Mouse (Mus musculus) limb, embryonic 13.5 days (tissue): ENCODE results near the gene Idh2. TPM values are rescaled to one million over a fixed set of nuclear protein-coding genes. Genes with fewer than 3 reads are reported as not detected.
A peak's percentile ranks its signal among the peaks of the same experiment; 100 is the strongest.

Source experiments
- ATAC-seq: fragments of 200-750 bp; cut with Nextera tagmentation; 2 replicates; pipeline ENCODE4 v1.8.0; 2017; ENCODE audit warnings: low read depth, moderate number of reproducible peaks, moderate TSS enrichment; ENCODE audit not compliant: low FRiP score
- H3K27ac ChIP-seq: fragments of 300-500 bp; sonication (generic); 2 replicates; pipeline ENCODE4 v1.5.1; 2015; ENCODE audit warnings: inconsistent platforms, mild to moderate bottlenecking, moderate library complexity
- H3K27me3 ChIP-seq: fragments of 300-500 bp; sonication (generic); 2 replicates; pipeline ENCODE4 v1.6.1; 2015; ENCODE audit warnings: mild to moderate bottlenecking, inconsistent platforms
- H3K36me3 ChIP-seq: fragments of 300-500 bp; sonication (generic); 2 replicates; pipeline ENCODE4 v1.6.1; 2015; ENCODE audit warnings: inconsistent platforms, mild to moderate bottlenecking, moderate library complexity
- H3K4me1 ChIP-seq: fragments of 300-500 bp; sonication (generic); 2 replicates; pipeline ENCODE4 v1.6.1; 2015; ENCODE audit warnings: inconsistent platforms
- H3K4me2 ChIP-seq: fragments of 300-500 bp; sonication (generic); replicated peaks from 2 replicates; pipeline ENCODE4 v1.6.1; 2015; ENCODE audit warnings: inconsistent platforms, mild to moderate bottlenecking, moderate library complexity
- H3K4me3 ChIP-seq: fragments of 300-500 bp; sonication (generic); 2 replicates; pipeline ENCODE4 v1.5.1; 2015; ENCODE audit warnings: moderate library complexity, mild to moderate bottlenecking, inconsistent platforms
- H3K9ac ChIP-seq: fragments of 300-500 bp; sonication (generic); 2 replicates; pipeline ENCODE4 v1.6.1; 2015; ENCODE audit warnings: mild to moderate bottlenecking, inconsistent platforms
- H3K9me3 ChIP-seq: fragments of 300-500 bp; sonication (generic); 2 replicates; pipeline ENCODE4 v1.6.1; 2016; ENCODE audit warnings: inconsistent platforms
- WGBS: fragments of 180-500 bp; shearing (Covaris S2); methylation state at CpG from one replicate; pipeline ENCODE4 v1.1.7; 2015; 5-methylcytosine and 5-hydroxymethylcytosine counted together
- polyA plus RNA-seq: library from polyadenylated mRNA; unstranded; fragments of >200 nt; fragmentation: Nextera tagmentation; extraction: Ambion mirVana; gene quantifications from 2 replicates; pipeline ENCODE4 v1.2.1, GENCODE M21; 2015

The Idh2 gene
- 619 and 631 TPM in 2 replicates for polyA plus RNA-seq

DNA sequence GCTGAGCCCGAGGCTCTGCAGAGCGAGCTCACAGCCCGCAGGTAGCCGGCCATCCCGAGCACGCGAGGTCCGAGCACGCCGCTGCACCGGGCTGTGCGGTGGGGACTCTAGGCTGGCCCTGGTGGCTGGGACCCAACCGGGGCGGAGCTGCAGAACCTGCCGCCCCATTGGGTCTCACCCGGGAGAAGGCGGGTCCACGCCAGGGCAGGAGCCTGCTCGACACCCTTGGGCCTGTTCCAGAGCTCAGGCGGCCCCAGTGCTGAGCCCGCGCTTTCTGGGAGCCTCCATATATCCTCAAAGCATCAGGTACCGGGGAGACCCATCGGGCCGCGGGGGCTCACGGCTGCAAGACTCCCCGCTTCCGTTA, at the start of gene Idh2:
Idh2 (minus strand) TSS at position 169 of the 367 bp plus-strand sequence.
- H3K9me3 ChIP-seq = no peaks in the 10 kb centered on the region
- peak within 1 kb of the TSS; percentile 97 for H3K27ac ChIP-seq
- peak within 1 kb of the TSS; percentile 91 for H3K4me2 ChIP-seq
- peak within 1 kb of the TSS; percentile 98 for H3K9ac ChIP-seq
- WGBS = 0% methylated on average over 29 of the region's 29 CpGs
- peaks cover 44% of the 10 kb centered on the region for H3K4me1 ChIP-seq
- peak within 1 kb of the TSS; percentile 97 for H3K4me3 ChIP-seq
- H3K27me3 ChIP-seq = no peaks in the 10 kb centered on the region
- ATAC-seq = peak; percentile 96
- peaks cover 22% of the 10 kb centered on the region for H3K36me3 ChIP-seq

DNA sequence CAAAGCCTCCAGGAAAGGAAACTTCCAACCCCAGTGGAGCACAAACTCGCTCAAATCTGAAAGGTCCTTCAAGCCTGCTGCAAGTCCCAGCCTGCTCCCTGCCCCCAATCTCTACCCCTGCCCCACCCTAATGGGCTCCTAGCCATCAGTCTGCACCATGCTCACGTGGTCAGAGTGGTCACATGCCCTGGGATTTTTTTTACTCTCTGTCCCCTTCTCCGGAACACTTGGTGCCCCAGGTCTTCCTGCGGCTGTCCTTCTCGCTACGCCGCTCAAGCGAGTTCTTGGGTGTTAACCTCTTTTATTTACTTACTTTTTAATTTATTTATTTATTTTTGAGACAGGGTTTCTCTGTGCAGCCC, 45.7 kb upstream of the Idh2 start:
- Histone ChIP-seq H3K9ac (no peak overlapping the region), H3K4me2 (no peak overlapping the region), H3K4me1 (peaks cover 12% of the 10 kb centered on the region), H3K27ac (peak overlapping the region; percentile 48; the same call in 1 of the 2 replicates), H3K9me3 (no peaks in the 10 kb centered on the region), H3K36me3 (no peaks in the 10 kb centered on the region), H3K27me3 (no peaks in the 10 kb centered on the region), H3K4me3 (no peak overlapping the region)
- 71% methylated on average over 8 of the region's 8 CpGs for WGBS
- peak; percentile 39; the same call in 1 of the 2 replicates for ATAC-seq

DNA sequence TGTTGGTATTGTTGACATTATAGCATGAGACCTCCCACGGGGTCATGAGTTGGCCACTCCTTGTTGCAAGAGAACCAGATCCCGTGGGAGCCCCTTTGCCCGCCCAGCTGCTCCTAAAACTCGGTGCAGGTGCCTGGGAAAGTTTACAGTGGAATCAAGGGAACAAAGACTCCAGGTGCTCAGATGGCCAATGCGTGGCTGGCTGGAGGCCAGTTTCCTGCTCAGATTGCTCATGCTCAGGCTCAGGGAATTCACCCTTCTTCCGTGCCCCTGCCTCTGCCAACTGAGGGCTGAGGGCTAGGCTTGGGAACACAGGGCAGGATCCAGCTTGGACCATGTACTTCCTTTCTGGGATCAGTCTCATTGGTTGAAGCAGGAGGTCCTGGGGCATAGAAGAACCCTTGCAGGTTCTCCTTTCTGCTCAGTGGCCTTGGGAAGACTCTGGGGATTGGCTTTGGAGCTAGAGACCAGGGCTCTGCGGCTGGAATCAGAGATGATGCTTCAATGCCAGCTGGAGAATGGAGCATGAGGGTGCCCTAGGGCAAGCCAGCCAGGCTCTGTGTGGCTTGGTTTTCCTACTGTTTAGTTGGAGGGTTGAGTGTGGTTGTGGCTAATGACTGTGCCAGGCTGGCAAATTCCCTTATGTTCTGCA, 45.2 kb upstream of the Idh2 start:
- no peaks in the 10 kb centered on the region for H3K36me3 ChIP-seq
- H3K4me2 ChIP-seq = no peak overlapping the region
- H3K9ac ChIP-seq = no peak overlapping the region
- no peak overlapping the region for H3K4me3 ChIP-seq
- H3K27me3 ChIP-seq = no peaks in the 10 kb centered on the region
- no peaks in the 10 kb centered on the region for H3K9me3 ChIP-seq
- 50% methylated on average over 7 of the region's 7 CpGs for WGBS
- peaks cover 12% of the 10 kb centered on the region for H3K4me1 ChIP-seq
- peak; percentile 25 for ATAC-seq
- H3K27ac ChIP-seq = peak overlapping the region; percentile 48; the same call in 1 of the 2 replicates

DNA sequence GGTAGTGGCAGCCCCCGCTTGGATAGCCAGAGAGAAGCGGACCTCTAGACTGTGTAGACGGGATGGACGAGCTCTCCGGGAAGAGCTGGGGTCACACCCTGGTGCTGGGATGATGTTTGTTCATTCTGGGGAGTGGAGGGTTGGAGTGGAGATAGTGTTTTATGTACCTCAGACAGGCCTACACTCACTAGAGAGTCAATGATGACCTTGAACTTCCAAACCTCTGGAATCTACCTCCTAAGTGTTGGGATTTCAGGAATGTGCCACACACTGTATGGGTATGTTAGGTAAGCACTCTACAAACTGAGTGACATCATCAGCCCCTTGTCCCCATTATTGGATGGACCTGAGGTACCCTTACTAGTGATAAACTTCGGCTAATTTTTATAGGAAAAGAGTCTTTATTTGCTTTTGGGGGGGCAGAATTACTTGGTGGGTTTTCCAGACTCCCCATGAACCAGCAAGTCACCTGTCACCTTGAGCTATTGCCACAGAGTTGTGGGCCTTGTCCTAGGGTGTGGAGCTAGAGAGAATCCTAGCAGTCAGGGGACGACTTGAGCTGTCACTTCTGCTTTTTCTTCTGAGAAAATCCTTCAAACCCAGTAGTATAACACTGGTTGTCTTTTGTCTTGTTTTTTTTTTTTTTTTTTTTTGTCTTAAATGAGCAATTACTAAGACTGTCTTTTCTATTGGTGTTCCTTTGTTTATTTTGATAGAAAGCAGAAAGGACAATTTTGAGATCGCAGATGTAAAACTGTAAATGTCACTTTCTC, 43.5 kb upstream of the Idh2 start:
- 86% methylated on average over 8 of the region's 8 CpGs for WGBS
- H3K9me3 ChIP-seq = no peaks in the 10 kb centered on the region
- no peak for ATAC-seq
- H3K4me2 ChIP-seq = no peak overlapping the region
- no peaks in the 10 kb centered on the region for H3K27me3 ChIP-seq
- no peak overlapping the region for H3K4me3 ChIP-seq
- no peaks in the 10 kb centered on the region for H3K36me3 ChIP-seq
- H3K9ac ChIP-seq = no peak overlapping the region
- H3K27ac ChIP-seq = no peak overlapping the region
- peaks cover 12% of the 10 kb centered on the region for H3K4me1 ChIP-seq

DNA sequence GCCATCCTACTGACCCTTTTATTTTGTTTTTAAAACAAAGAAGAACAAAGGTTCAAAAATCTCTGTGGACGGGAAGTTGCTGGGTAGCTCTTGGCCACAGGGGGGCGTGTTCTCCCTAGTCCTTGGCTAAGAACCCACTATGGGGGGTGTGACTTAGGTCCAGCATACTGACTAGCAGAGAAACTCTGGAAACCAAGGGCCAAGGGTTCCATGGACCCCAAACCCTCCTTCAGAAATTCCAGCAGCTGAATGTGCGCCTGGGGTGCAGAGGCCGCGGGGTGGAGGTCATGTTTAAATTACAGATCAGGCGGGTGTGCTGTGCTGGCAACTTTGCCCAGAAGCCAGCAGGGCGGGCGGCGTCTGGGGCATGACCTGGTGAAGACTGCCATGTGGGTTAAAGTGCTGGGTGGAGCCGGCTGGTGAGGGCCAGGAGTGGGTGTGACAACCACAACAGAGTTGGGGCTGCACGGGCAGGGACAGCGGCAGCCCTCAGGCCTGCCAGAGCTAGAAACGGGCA, 41.6 kb upstream of the Idh2 start:
- 52% methylated on average over 13 of the region's 13 CpGs for WGBS
- no peak for ATAC-seq

DNA sequence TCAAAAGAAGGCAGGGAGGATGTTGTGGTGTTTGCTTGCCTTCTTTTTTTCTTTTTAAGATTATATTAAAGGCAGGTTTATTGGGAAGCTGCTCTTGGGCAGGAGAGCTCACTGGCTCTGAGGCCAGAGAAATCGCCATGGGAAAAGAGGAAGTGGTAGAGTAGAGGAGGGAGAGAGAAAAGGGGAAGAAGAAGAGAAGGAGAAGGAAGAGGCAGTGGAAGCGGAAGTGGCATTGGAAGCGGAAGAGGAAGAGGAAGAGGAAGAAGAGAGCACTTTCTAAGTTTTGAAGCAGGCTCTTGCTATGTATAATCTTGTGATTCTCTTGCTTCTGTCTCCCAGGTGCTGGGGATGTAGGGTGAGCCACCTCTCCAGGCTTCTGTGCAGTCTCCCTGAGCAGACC, 39.5 kb upstream of the Idh2 start:
- no peak for ATAC-seq
- no peaks in the 10 kb centered on the region for H3K9me3 ChIP-seq
- no peaks in the 10 kb centered on the region for H3K27me3 ChIP-seq
- no peaks in the 10 kb centered on the region for H3K36me3 ChIP-seq
- peaks cover 2% of the 10 kb centered on the region for H3K4me1 ChIP-seq
- 75% methylated on average over 3 of the region's 3 CpGs for WGBS
- no peak overlapping the region for H3K4me3 ChIP-seq
- H3K9ac ChIP-seq = no peak overlapping the region
- no peak overlapping the region for H3K4me2 ChIP-seq
- no peak overlapping the region for H3K27ac ChIP-seq

More for the DNA sequence above, 41.6 kb upstream of the Idh2 start:
- no peak overlapping the region for H3K9ac ChIP-seq
- H3K4me1 ChIP-seq = peaks cover 12% of the 10 kb centered on the region
- no peak overlapping the region for H3K27ac ChIP-seq
- H3K9me3 ChIP-seq = no peaks in the 10 kb centered on the region
- no peaks in the 10 kb centered on the region for H3K27me3 ChIP-seq
- no peak overlapping the region for H3K4me3 ChIP-seq
- no peak overlapping the region for H3K4me2 ChIP-seq
- no peaks in the 10 kb centered on the region for H3K36me3 ChIP-seq

DNA sequence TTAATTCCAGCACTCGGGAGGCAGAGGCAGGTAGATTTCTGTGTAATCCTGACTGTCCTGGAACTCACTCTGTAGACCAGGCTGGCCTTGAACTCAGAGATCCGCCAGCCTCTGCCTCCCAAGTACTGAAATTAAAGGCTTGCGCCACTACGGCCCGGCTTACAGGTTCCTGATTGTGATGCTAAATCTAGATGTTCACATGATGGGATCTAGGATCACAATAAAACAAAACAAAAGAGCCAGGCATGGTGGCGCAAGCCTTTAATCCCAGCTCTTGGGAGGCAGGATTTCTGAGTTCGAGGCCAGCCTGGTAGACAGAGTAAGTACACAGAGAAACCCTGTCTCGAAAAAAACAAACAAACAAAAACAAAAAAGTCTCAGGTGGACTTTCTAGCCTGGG, 37.6 kb upstream of the Idh2 start:
- WGBS = 92% methylated on average over 8 of the region's 8 CpGs
- H3K4me2 ChIP-seq = no peak overlapping the region
- H3K4me1 ChIP-seq = peaks cover 13% of the 10 kb centered on the region
- H3K4me3 ChIP-seq = no peak overlapping the region
- H3K27me3 ChIP-seq = no peaks in the 10 kb centered on the region
- H3K36me3 ChIP-seq = no peaks in the 10 kb centered on the region
- ATAC-seq = no peak
- no peak overlapping the region for H3K27ac ChIP-seq
- no peak overlapping the region for H3K9ac ChIP-seq
- H3K9me3 ChIP-seq = no peaks in the 10 kb centered on the region

DNA sequence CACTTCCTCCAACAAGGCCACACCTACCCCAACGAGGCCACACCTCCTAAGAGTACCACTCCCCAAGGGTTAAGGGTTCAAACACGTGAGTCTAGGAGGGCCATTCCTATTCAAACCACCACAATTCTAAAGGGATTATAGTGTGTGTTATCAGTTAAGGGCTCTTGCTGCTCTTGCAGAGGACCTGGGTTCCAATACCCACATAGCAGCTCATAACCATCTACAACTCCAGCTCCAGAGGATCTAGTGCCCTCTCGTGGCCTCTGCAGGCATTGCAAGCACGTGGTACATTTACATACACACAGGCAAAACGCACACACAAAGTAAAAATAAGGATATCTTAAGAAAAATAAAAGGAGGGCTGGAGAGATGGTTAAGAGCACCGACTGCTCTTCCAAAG, 37.0 kb upstream of the Idh2 start:
- Histone ChIP-seq H3K27ac (no peak overlapping the region), H3K9ac (no peak overlapping the region), H3K4me2 (no peak overlapping the region), H3K4me3 (no peak overlapping the region), H3K4me1 (peaks cover 13% of the 10 kb centered on the region), H3K36me3 (no peaks in the 10 kb centered on the region), H3K27me3 (no peaks in the 10 kb centered on the region), H3K9me3 (no peaks in the 10 kb centered on the region)
- WGBS = 68% methylated on average over 6 of the region's 6 CpGs
- no peak for ATAC-seq

DNA sequence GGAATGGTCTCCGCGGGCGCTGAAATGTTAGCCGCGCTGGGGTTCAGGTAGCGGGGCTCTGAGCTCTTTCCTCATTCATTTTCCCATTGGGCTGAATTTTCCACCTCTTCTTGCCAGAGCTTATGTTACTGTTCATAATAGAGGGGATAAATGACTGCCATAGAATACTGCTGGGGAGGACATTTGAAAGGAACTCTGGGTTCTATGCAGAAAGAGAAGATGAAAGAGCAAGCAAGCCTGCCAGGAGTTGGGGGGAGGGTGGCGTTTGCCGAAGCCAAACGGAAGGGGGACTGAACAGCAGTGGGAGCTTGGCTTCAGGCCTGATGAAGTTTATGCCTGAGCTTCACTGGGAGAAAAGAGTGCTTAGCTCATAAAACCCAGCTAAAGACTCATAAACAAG, 34.2 kb upstream of the Idh2 start:
- ATAC-seq = peak; percentile 82
- Histone ChIP-seq H3K4me1 (peaks cover 13% of the 10 kb centered on the region), H3K36me3 (no peaks in the 10 kb centered on the region), H3K4me3 (no peak overlapping the region; the same call in 1 of the 2 replicates), H3K9ac (no peak overlapping the region), H3K27ac (peak overlapping the region; percentile 58), H3K9me3 (no peaks in the 10 kb centered on the region), H3K4me2 (peak overlapping the region; percentile 35), H3K27me3 (no peaks in the 10 kb centered on the region)
- WGBS = 34% methylated on average over 9 of the region's 9 CpGs

DNA sequence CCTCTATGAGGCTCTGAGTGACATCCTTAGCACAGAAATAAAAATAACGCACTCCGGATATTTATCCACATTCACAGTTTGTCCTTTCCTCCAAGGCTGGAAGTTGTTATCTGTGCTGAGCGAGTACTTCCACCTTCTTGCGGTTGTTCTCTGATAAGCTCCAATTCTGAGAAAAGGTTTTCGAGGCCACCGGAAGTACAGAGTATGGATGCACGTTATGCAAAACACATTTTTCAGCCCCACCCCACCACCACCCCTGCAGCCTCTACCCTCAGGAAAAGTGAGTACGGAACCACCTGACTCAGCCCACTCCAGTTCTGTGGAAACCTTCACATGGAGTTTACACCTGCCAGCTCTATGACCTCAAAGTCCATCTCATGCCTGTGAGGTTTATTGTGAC, 30.9 kb upstream of the Idh2 start:
- no peak overlapping the region for H3K4me3 ChIP-seq
- ATAC-seq = no peak
- H3K4me2 ChIP-seq = no peak overlapping the region
- H3K36me3 ChIP-seq = no peaks in the 10 kb centered on the region
- no peak overlapping the region for H3K9ac ChIP-seq
- H3K4me1 ChIP-seq = peaks cover 27% of the 10 kb centered on the region
- H3K27me3 ChIP-seq = no peaks in the 10 kb centered on the region
- WGBS = 90% methylated on average over 8 of the region's 8 CpGs
- H3K27ac ChIP-seq = no peak overlapping the region
- H3K9me3 ChIP-seq = no peaks in the 10 kb centered on the region

DNA sequence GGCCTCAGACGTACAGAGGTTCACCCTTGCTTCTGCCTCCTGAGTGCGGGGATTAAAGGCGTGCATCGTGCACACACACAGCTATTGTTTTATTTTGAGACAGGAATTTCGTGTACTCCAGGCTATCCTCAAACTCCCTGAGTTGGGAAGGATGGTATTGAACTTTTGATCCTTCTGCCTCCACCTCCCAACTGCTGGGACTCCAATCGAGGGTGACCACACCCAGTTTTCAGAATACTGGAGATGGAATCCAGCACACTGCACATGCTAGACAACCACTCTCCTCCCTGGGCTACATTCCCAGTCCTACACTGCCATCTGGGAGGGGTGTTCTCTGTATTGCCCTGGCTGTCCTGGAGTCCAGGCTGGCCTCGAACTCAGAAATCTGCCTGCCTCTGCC, 29.5 kb upstream of the Idh2 start:
- no peaks in the 10 kb centered on the region for H3K27me3 ChIP-seq
- no peaks in the 10 kb centered on the region for H3K36me3 ChIP-seq
- ATAC-seq = no peak
- 91% methylated on average over 7 of the region's 7 CpGs for whole genome bisulfite sequencing
- H3K4me2 ChIP-seq = no peak overlapping the region
- no peak overlapping the region for H3K9ac ChIP-seq
- peaks cover 26% of the 10 kb centered on the region for H3K4me1 ChIP-seq
- no peaks in the 10 kb centered on the region for H3K9me3 ChIP-seq
- no peak overlapping the region for H3K4me3 ChIP-seq
- no peak overlapping the region for H3K27ac ChIP-seq
